Mouse (Mus musculus) 416B (cell line): ENCODE data around the gene Srcin1.

ENCODE experiments used
- DNase-seq: peaks from one replicate; pipeline ENCODE4 v3.0.0; 2011; ENCODE audit warnings: low read depth

Gene Srcin1

DNA sequence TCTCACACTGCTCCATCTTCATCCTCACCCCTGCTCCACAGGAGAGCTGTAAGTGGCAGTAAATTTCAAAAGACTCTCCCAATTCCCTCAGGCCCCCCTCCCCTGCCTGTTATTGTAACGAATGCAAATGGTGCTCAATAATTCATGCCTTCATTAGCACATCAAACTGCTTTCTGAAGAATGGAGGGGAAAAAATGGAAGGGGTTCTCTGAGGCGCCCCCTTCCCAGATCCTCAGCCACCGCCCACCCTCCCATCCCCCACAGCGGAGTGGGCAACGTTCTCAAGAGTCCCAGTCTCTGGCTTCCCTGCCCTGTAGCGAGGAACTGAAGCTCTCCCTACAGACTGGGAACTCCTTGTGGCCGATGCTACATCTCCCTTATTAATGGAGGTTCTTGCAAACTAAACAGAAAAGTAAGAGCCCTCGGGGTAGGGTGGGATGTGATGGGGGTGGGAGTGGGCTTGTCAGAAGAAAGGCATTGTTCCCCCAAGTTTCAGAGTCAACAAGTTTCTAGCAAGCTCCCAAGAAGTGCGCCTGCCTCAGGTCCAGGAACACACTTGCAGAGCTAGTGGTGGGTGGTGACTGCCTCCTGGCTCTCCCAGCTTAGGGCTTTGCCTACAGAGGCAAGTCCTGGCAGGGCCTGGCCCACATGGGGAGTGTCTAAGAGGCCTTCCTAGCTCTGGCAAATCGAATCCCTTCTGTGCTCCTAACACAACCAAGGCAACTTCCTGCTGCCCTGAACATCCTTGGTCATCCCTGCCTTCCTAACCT, 3.3 kb upstream of the Srcin1 start:
- DNase-seq: no peak

DNA sequence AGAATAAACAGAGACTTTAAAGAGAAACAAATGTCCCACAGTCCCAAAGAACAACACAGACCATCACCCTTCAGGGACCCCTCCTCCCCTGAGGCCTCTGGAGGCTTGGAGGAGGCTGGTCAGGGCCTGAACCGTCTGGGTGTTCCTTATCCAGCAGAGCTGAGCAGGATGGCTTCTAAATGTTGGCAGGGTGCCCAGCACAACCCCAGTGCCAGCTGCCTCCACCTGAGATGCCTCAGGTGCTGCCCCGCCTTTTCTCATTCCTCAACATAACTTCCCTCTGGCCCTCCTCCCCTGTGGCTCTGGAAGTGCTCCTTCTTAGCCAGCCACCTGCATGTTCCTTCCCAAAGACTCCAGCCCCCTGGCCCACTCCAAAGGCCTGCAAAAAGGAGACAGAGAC, 2.3 kb upstream of the Srcin1 start:
- DNase-seq: no peak

- peak; percentile 73 for DNase-seq
Observed at GRCm38 (mm10) chr11:97575638-97576037, 348 bp downstream of the Srcin1 start.

GRCm38 (mm10) chr11:97575075-97575474, 911 bp downstream of the Srcin1 start:
- no peak for DNase-seq

DNA sequence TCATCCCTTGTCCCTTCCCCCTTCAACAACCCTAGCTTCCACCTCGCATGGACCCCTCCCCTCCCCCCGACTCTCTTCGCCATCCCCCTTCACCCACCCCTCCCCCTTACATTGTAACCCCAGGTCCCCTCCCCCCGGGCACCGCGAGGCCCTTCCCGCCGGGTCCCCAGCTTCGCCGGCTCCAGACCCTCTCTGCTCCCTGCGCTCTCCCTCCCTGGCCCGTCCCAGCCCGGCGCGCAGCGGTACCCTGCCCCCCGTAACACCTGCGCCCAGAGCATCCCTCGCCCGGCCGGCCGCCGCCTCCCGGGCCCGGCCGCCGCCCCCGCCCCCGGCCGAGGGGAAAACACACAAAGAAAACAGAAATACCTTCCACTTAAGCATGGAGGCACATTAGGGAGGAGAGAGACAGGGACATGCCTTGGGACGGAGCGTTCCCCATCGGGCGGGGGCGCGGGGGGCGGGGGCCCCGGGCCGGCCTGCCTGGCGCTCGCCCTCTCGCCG, 1.4 kb downstream of the Srcin1 start:
- DNase-seq: no peak

GRCm38 (mm10) chr11:97573891-97574550, 2.0 kb downstream of the Srcin1 start:
- DNase-seq: no peak

- DNase-seq: no peak
Observed at GRCm38 (mm10) chr11:97572895-97573480, 3.0 kb downstream of the Srcin1 start.

- no peak for DNase-seq
Observed at GRCm38 (mm10) chr11:97572089-97572345, 4.0 kb downstream of the Srcin1 start.

- no peak for DNase-seq
Observed at GRCm38 (mm10) chr11:97571266-97572088, 4.5 kb downstream of the Srcin1 start.

DNA sequence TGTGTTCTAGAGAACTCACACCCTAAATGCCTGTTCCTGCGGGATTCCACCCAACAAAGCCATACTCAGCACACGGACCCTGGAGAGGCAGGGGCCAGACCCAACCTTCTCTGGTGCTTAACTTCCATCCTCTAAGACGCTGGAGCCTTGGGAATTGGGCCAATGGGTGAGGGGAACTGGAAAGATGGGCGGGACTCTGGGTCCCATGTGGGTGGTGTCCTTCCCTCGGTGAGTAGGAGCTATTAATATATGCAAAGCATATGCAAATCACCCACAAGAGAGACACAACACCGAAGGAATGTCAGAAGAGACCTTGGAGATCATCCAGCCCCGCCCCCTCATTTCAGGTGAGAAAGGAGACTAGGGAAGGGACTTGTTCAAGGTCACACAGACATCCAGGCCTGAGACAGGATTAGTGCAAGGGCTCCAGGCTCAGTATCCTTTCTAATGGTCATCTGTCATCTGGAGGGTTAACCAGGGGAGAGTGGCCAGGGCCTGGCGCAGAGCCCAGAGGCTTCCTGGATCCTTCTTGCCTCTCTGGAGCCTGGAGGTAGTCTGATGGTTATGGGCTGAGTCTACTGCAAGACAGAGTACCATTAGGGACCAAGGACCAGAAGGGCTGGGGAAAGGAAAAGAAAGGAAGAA, 5.4 kb downstream of the Srcin1 start:
- DNase-seq: no peak

DNA sequence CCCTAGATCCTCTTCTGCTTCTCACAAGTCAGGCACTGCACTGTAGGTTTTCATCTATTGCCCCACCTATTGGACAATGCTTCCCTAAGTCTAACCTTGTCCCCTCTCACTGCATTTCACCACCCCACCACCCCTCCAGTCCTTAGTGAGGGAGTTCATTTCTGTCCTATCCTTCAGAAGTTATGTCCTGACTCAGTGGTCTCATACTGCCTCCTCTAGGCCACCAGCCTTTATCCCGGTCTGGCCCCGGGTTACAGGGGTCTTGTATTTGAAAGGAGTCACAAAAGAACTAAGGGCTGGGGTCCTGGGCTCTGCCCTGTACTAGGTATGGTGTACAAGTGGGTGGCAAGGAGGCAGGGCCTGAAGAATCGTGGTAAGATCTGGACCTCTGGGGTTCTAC, 6.2 kb downstream of the Srcin1 start:
- DNase-seq: no peak

DNA sequence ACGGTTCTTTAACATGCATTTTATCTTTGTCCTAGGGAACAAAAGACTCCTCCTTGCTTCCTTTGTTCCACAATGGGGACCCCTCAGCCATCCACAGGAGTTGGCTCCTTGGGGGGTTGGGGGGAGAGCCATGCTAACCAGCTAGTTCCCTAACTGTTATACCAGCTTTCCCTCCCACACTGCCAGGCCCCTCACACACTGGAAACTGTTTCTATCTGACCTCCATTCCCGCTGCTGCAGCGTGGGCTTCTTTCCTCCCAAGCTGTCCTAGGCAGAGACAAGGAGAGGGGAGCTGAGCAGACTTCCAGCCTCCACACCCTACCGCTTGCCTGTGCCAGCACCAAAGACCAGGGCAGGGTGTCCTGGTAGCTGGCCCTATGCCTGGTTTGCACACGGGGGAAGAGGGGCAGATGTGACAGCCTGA, 6.7 kb downstream of the Srcin1 start:
- DNase-seq: no peak

- DNase-seq: peak; percentile 81
Observed at GRCm38 (mm10) chr11:97568729-97569128, 7.3 kb downstream of the Srcin1 start.

GRCm38 (mm10) chr11:97567480-97567879, 8.5 kb downstream of the Srcin1 start:
- DNase-seq: no peak

- DNase-seq: no peak
Observed at GRCm38 (mm10) chr11:97566551-97566950, 9.4 kb downstream of the Srcin1 start.

DNA sequence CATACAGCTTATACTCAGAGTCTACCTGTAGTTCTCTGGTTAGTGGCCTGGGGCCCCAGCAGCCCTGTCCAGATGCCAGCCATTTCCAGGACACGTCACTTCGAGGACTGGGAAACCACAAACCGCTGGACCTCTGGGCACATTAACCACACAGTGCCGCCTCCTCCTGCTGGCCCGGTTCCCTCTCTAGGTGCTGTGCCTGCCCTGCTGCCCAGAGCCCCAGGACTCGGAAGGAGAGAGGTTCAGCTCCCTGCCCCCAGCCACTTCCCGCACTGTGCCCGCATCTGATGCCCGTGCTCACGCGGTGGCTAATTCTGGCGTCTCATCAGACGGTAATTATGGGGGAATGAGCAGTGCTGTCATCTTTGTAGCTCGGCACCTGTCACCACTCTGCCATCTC, 12.3 kb downstream of the Srcin1 start:
- peak; percentile 86 for DNase-seq

DNA sequence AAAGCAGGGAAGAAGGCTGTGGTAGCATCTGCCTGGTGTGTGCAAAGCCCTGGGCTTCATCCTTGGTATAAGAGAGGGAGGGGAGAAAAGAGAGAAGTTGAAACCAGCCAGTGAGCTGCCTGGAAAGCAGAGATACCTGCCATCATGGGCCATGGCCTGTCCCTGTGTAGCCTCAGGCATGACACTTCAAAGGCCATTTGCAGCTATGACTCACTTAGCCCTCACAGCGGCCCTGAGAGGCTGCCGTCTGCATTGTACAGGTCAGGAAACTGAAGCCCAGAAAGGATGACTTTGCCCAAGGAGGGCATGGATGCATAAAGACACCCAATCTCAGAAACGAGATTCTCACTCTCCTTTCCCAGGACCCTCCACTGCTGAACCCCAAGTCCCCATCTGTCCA, 13.4 kb downstream of the Srcin1 start:
- DNase-seq: peak; percentile 69

DNA sequence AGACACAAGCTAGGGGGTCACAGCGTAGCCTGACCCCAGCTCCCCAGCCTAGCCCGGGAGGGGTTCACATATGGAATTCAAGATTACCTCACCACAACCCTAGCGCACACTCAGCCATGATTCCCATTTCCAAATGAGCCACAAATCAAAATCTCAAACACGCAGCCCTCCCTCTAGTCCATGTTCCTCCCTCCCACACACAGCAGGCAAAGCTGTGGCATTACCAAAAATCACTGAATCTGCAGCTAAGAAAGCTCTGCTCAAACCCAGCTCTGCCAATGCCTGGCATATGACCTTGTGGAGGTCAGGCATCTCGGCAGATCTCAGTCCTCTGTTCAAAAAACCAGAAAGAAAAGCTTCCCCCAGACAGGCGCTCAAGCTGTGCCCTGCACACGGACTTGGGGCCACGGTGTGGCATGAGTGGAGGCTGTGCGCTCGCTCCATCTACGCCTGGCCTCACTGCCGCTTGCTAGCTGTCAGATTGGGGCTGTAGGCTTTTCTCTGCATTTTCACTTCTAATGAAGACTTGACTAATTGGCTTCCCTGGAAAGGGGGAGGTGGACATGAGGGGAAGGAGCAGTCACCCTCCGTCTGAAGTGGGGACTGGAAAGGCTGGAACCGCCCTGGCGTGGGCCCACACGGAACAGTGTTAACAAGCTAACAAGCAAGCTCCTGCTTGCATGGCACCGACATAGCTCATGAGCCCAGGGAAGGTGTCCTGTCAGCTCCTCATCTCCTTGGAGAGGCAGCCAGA, 15.6 kb downstream of the Srcin1 start:
- no peak for DNase-seq

DNA sequence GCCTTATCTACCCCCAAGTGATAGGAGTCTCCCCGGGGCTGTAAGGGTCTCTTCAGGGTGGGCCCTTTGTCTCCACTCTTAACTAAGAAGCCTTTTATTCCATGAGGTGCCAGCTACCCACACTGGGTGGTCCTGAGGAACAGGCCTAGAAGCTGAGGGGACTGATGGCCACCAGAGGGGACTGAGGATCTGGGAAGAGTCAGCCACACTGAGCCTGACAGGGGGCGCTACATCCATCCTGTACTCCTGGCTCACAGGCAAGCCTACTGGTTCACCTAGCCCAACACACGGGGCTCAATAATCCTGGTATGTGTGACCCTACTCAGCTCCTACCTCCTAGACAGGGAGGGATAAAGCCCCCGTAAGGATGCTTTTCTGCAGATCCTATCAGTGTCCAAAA, 16.4 kb downstream of the Srcin1 start:
- DNase-seq: peak; percentile 44

- DNase-seq: no peak
Observed at GRCm38 (mm10) chr11:97557885-97558284, 18.1 kb downstream of the Srcin1 start.
